Mouse (Mus musculus): ENCODE measurements around the gene Gm973. TPM values are rescaled to one million over a fixed set of nuclear protein-coding genes. Genes with fewer than 3 reads are reported as not detected.

Gm973 gene
- total RNA-seq, 2 experiments from 2014 or later = 0.29 to 0.79 TPM

- intact Hi-C loops (cut with DNase I) = no loop called here
- no peak for DNase-seq
Observed at GRCm38 (mm10) chr1:59540537-59541148, 24.6 kb downstream of the Gm973 start.

GRCm38 (mm10) chr1:59541271-59542020 is 25.4 kb downstream of the Gm973 start:
- DNase-seq = no peak
- intact Hi-C loops (cut with DNase I) = no loop called here

GRCm38 (mm10) chr1:59542231-59542630 is 26.2 kb downstream of the Gm973 start:
- no peak for DNase-seq
- intact Hi-C loops (cut with DNase I) = no loop called here

- intact Hi-C loops (cut with DNase I) = no loop called here
Observed at GRCm38 (mm10) chr1:59543911-59544310, 27.8 kb downstream of the Gm973 start.

GRCm38 (mm10) chr1:59548486-59548885 is 32.4 kb downstream of the Gm973 start:
- no peak for DNase-seq
- intact Hi-C loops (cut with DNase I) = no loop called here

More at GRCm38 (mm10) chr1:59543911-59544310, 27.8 kb downstream of the Gm973 start:
- no peak for DNase-seq

- intact Hi-C loops (cut with DNase I) = no loop called here
- no peak for DNase-seq
Observed at GRCm38 (mm10) chr1:59549036-59549675, 33.1 kb downstream of the Gm973 start.

- intact Hi-C loops (cut with DNase I) = no loop called here
- DNase-seq = peak; percentile 5 to 25
Observed at GRCm38 (mm10) chr1:59550227-59550626, 34.2 kb downstream of the Gm973 start.

- intact Hi-C loops (cut with DNase I) = no loop called here
- peak in 1 of 2 experiments; percentile 32 for DNase-seq
Observed at GRCm38 (mm10) chr1:59550996-59551395, 34.9 kb downstream of the Gm973 start.

GRCm38 (mm10) chr1:59553708-59554107 is 37.6 kb downstream of the Gm973 start:
- no peak for DNase-seq
- intact Hi-C loops (cut with DNase I) = no loop called here

GRCm38 (mm10) chr1:59563581-59563980 is 47.5 kb downstream of the Gm973 start:
- intact Hi-C loops (cut with DNase I) = no loop called here
- no peak for DNase-seq

GRCm38 (mm10) chr1:59565804-59566203 is 49.7 kb downstream of the Gm973 start:
- intact Hi-C loops (cut with DNase I) = no loop called here
- DNase-seq = no peak

- intact Hi-C loops (cut with DNase I) = no loop called here
Observed at GRCm38 (mm10) chr1:59566281-59566680, 50.2 kb downstream of the Gm973 start.

GRCm38 (mm10) chr1:59566926-59567325 is 50.9 kb downstream of the Gm973 start:
- intact Hi-C loops (cut with DNase I) = no loop called here
- no peak for DNase-seq

More at GRCm38 (mm10) chr1:59566281-59566680, 50.2 kb downstream of the Gm973 start:
- no peak for DNase-seq

GRCm38 (mm10) chr1:59567521-59567920 is 51.5 kb downstream of the Gm973 start:
- no peak for DNase-seq
- intact Hi-C loops (cut with DNase I) = no loop called here

- intact Hi-C loops (cut with DNase I) = no loop called here
- DNase-seq = no peak
Observed at GRCm38 (mm10) chr1:59568283-59568682, 52.2 kb downstream of the Gm973 start.

- DNase-seq = no peak
- intact Hi-C loops (cut with DNase I) = no loop called here
Observed at GRCm38 (mm10) chr1:59569301-59569700, 53.2 kb downstream of the Gm973 start.

GRCm38 (mm10) chr1:59570767-59571166 is 54.7 kb downstream of the Gm973 start:
- intact Hi-C loops (cut with DNase I) = no loop called here
- no peak for DNase-seq

GRCm38 (mm10) chr1:59571502-59571901 is 55.4 kb downstream of the Gm973 start:
- DNase-seq = no peak
- intact Hi-C loops (cut with DNase I) = no loop called here

- DNase-seq = no peak
- intact Hi-C loops (cut with DNase I) = no loop called here
Observed at GRCm38 (mm10) chr1:59573843-59574242, 57.8 kb downstream of the Gm973 start.

- intact Hi-C loops (cut with DNase I) = no loop called here
- DNase-seq = no peak
Observed at GRCm38 (mm10) chr1:59574262-59575187, 58.5 kb downstream of the Gm973 start.

Data from heart, postnatal 14 days (tissue).